Mouse (Mus musculus) kidney, postnatal 0 days (tissue): ENCODE measurements around the gene Dnah2. TPM values are rescaled to one million over a fixed set of nuclear protein-coding genes. Genes with fewer than 3 reads are reported as not detected.

Source experiments
- ATAC-seq: fragments of 200-750 bp; cut with Nextera tagmentation; replicated peaks from 2 replicates; pipeline ENCODE4 v1.8.0; 2017; ENCODE audit warnings: low read depth, moderate number of reproducible peaks, moderate TSS enrichment, moderate library complexity; ENCODE audit not compliant: low FRiP score
- DNase-seq: peaks from one replicate; pipeline ENCODE4 v3.0.0-alpha.2; 2016; ENCODE audit warnings: low spot score
- H3K27ac ChIP-seq: fragments of 300-500 bp; sonication (generic); 2 replicates; pipeline ENCODE4 v1.5.1; 2014; ENCODE audit warnings: mild to moderate bottlenecking
- H3K27me3 ChIP-seq: fragments of 300-500 bp; sonication (generic); 2 replicates; pipeline ENCODE4 v1.6.1; 2014; ENCODE audit warnings: low read length, mixed read lengths; ENCODE audit not compliant: insufficient read depth
- H3K36me3 ChIP-seq: fragments of 300-500 bp; sonication (generic); 2 replicates; pipeline ENCODE4 v1.6.1; 2014; ENCODE audit warnings: low read length, mixed read lengths; ENCODE audit not compliant: insufficient read depth
- H3K4me1 ChIP-seq: fragments of 300-500 bp; sonication (generic); replicated peaks from 2 replicates; pipeline ENCODE4 v1.6.1; 2014; ENCODE audit warnings: antibody characterized with exemption, low read length, mixed read lengths; ENCODE audit not compliant: insufficient read depth
- H3K4me2 ChIP-seq: fragments of 300-500 bp; sonication (generic); 2 replicates; pipeline ENCODE4 v1.6.1; 2014; ENCODE audit warnings: mild to moderate bottlenecking, low read length, moderate library complexity, mixed read lengths
- H3K4me3 ChIP-seq: fragments of 300-500 bp; sonication (generic); replicated peaks from 2 replicates; pipeline ENCODE4 v1.5.1; 2014; ENCODE audit warnings: low read depth, low read length
- H3K9ac ChIP-seq: fragments of 300-500 bp; sonication (generic); 2 replicates; pipeline ENCODE4 v1.6.1; 2014; ENCODE audit warnings: low read depth, low read length
- H3K9me3 ChIP-seq: fragments of 300-500 bp; sonication (generic); replicated peaks from 2 replicates; pipeline ENCODE4 v1.6.1; 2016; ENCODE audit warnings: low read length, inconsistent platforms, mixed read lengths
- CTCF ChIP-seq: IDR thresholded peaks from 2 replicates; pipeline ENCODE4 v1.5.1; 2016; ENCODE audit warnings: antibody characterized with exemption, low read depth, mild to moderate bottlenecking, moderate library complexity
- WGBS: fragments of 180-500 bp; shearing (Covaris S2); extraction: QIAGEN DNeasy Blood & Tissue Kit; methylation state at CpG from one replicate; pipeline ENCODE4 v1.1.7; 2014; 5-methylcytosine and 5-hydroxymethylcytosine counted together
- polyA plus RNA-seq: library from polyadenylated mRNA; unstranded; fragments of >200 nt; fragmentation: Nextera tagmentation; extraction: Ambion mirVana; gene quantifications from 2 replicates; pipeline ENCODE4 v1.2.1, GENCODE M21; 2015

The Dnah2 gene
- polyA plus RNA-seq, 1 experiment from 2014 or later = 0.32 TPM

- Histone ChIP-seq H3K4me2 (peak overlapping the region; percentile 95), H3K36me3 (no peaks in the 10 kb centered on the region), H3K27ac (peak overlapping the region; percentile 99), H3K4me3 (peak overlapping the region; percentile 73), H3K4me1 (peaks cover 45% of the 10 kb centered on the region), H3K27me3 (no peaks in the 10 kb centered on the region), H3K9me3 (no peaks in the 10 kb centered on the region), H3K9ac (peak overlapping the region; percentile 90)
- peak; percentile 5; the same call in 1 of the 2 replicates for ATAC-seq
- 0% methylated on average over 3 of the region's 3 CpGs for WGBS
- peak; percentile 79 for DNase-seq
- peak; percentile 38; the same call in 1 of the 2 replicates for TF ChIP-seq CTCF
Observed at GRCm38 (mm10) chr11:69415327-69415667, 133.6 kb downstream of the Dnah2 start.

GRCm38 (mm10) chr11:69414421-69415326, 134.2 kb downstream of the Dnah2 start:
- peak overlapping the region; percentile 99 for H3K27ac ChIP-seq
- peaks cover 44% of the 10 kb centered on the region for H3K4me1 ChIP-seq
- H3K9ac ChIP-seq = peak overlapping the region; percentile 90
- no peaks in the 10 kb centered on the region for H3K9me3 ChIP-seq
- no peak for DNase-seq
- peak overlapping the region; percentile 73 for H3K4me3 ChIP-seq
- no peaks in the 10 kb centered on the region for H3K36me3 ChIP-seq
- WGBS = 14% methylated on average over 4 of the region's 4 CpGs
- TF ChIP-seq CTCF = no peak
- no peak for ATAC-seq
- H3K4me2 ChIP-seq = peak overlapping the region; percentile 95
- H3K27me3 ChIP-seq = no peaks in the 10 kb centered on the region

GRCm38 (mm10) chr11:69413221-69414181, 135.4 kb downstream of the Dnah2 start, which contains the start of gene Kdm6b:
TSS of gene Kdm6b (minus strand) at chr11:69413675.
- peak within 1 kb of the TSS; percentile 90; the same call in 1 of the 2 replicates for H3K9ac ChIP-seq
- H3K4me3 ChIP-seq = peak within 1 kb of the TSS; percentile 73
- H3K9me3 ChIP-seq = no peaks in the 10 kb centered on the region
- no peak for ATAC-seq
- no peaks in the 10 kb centered on the region for H3K27me3 ChIP-seq
- H3K4me2 ChIP-seq = peak within 1 kb of the TSS; percentile 98
- peak; percentile 78 for DNase-seq
- peak within 1 kb of the TSS; percentile 99 for H3K27ac ChIP-seq
- H3K36me3 ChIP-seq = no peaks in the 10 kb centered on the region
- peaks cover 40% of the 10 kb centered on the region for H3K4me1 ChIP-seq
- peak; percentile 16; the same call in 1 of the 2 replicates for TF ChIP-seq CTCF
- 25% methylated on average over 12 of the region's 12 CpGs for WGBS

- Histone ChIP-seq H3K27ac (peak overlapping the region; percentile 99; the same call in 1 of the 2 replicates), H3K9me3 (no peaks in the 10 kb centered on the region), H3K4me2 (peak overlapping the region; percentile 98; the same call in 1 of the 2 replicates), H3K36me3 (peaks cover 5% of the 10 kb centered on the region), H3K4me3 (no peak overlapping the region), H3K4me1 (peaks cover 48% of the 10 kb centered on the region), H3K27me3 (no peaks in the 10 kb centered on the region), H3K9ac (peak overlapping the region; percentile 35; the same call in 1 of the 2 replicates)
- no peak for TF ChIP-seq CTCF
- 52% methylated on average over 7 of the region's 7 CpGs for WGBS
- ATAC-seq = no peak
- no peak for DNase-seq
Observed at GRCm38 (mm10) chr11:69412548-69412947, 136.4 kb downstream of the Dnah2 start.

GRCm38 (mm10) chr11:69411538-69412203, 137.2 kb downstream of the Dnah2 start:
- peak; percentile 71 for DNase-seq
- H3K9ac ChIP-seq = peak overlapping the region; percentile 86
- peak overlapping the region; percentile 82 for H3K4me3 ChIP-seq
- no peaks in the 10 kb centered on the region for H3K27me3 ChIP-seq
- ATAC-seq = no peak
- H3K36me3 ChIP-seq = peaks cover 14% of the 10 kb centered on the region
- TF ChIP-seq CTCF = no peak
- H3K9me3 ChIP-seq = no peaks in the 10 kb centered on the region
- H3K4me1 ChIP-seq = peaks cover 43% of the 10 kb centered on the region
- 2% methylated on average over 39 of the region's 39 CpGs for WGBS
- H3K4me2 ChIP-seq = peak overlapping the region; percentile 98
- H3K27ac ChIP-seq = peak overlapping the region; percentile 99
